Mouse (Mus musculus) spleen, adult 18-20 months (tissue): Measurements from ENCODE around the gene Zdhhc21.

Experiments
- DNase-seq, 2 experiments: peaks; one replicate each; pipeline ENCODE4 v3.0.0; 2022; ENCODE audit warnings: mixed read lengths in 2 of 2

Zdhhc21 gene

GRCm38 (mm10) chr4:82762430-82763119 lies 97.2 kb downstream of the Zdhhc21 start:
- DNase-seq: no peak

GRCm38 (mm10) chr4:82756295-82756626 lies 103.5 kb downstream of the Zdhhc21 start:
- no peak for DNase-seq

DNA sequence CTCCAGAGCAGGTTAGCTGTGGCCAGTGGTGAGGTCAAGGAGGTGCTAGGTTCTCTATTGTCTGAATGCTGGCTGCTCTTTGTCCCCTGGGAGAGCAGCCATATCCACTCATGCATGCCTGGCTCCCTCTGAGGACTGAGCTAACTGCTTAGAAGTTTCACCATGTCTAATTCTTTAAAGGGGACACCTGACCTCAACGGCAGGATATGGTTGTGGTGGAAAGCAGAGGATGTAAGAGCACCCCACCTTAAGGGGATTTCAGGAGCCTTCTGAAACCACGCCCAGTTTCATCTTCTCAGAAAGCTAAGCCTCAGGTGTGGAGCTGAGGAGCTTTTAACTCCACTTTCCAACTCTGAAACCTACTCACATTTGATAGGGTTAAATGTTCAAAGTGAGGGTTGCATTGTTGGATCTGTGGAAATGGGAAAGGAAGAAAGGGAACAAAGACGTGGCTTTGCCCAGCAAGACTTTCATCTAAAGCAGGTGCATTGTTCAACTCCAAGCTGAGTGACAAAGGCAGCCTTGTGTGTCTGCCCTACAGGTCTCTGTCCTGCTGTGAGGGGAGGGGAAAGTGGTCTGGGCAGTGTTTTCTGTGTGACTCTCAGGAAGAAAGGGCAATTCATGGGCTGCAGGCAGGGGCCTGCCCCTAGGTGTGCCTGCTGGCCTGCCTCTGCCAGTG lies 104.0 kb downstream of the Zdhhc21 start:
- DNase-seq: no peak
